Mouse (Mus musculus) c-Kit-negative CD71-positive TER-119-positive erythroid progenitor cells, embryonic 14.5 days (primary cell): ENCODE measurements around the gene Ccdc30.

Experiments used
- DNase-seq: peaks from one replicate; pipeline ENCODE4 v3.0.0-alpha.2; 2013; ENCODE audit warnings: low read depth, low spot score

Ccdc30 gene

DNA sequence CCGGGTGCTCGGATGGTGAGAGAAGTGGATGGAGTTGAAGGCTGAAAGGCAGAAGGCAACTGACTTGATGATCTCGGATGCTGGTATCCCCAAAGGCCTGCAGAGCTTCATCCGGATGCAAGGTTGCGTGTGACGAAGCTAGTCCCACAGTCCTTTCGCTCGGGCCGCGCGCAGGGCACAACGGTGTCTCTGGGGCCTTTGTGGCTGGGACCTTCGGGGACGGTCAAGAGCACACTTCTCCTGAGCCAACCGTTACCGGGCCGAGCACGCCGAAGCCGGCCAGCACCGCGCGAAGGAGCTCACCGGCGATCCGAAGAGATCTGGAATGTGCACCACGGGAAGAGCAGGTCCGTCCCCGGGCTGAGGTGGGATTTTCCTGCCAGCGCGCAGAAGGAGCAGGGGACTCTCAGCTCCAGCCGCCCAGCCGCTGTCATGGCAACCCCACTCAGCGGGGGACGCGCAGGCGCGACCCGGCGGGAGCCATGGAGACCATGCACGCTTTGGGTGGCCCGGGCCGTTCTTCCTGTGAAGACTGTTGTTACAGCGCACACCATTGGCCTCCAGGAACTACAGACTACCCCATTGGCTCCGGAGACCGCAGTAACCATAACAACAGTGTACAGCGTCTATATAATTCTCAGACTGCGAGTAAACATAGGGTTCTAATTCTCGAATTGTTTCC lies at the start of gene Ccdc30:
TSS of gene Ccdc30 (minus strand) at position 450 of the 682 bp plus-strand sequence.
- DNase-seq: no peak

DNA sequence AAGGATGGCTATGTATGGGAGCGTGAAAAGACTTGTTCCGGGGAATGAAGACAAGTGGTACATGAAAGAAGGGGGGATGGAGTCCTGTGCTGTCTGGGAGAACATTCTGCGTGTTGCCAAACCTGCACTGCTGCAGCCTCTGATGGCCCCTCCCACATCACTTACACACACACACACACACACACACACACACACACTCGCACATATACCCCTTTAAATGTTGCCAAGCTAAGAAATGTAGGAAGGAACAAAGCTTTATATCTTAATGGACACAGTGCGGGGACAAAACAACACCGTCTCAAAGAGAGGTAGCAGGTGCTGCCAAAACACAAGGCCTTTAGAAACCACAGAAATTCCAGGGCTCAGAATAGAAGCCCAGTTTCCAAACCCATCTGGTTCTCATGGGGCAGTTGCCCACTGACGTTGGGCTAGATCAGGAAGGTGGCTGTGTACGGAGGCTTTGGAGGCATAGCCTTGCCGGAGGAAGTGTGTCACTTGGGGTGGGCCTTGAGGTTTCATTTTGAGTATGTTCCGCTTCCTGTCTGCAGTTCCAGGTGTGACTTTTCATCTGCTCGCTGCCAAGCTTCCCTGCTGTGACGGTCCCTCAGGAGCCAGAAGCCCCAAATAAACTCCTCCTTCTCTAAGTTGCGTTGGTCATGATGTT lies 48.6 kb upstream of the Ccdc30 start:
- DNase-seq: no peak

DNA sequence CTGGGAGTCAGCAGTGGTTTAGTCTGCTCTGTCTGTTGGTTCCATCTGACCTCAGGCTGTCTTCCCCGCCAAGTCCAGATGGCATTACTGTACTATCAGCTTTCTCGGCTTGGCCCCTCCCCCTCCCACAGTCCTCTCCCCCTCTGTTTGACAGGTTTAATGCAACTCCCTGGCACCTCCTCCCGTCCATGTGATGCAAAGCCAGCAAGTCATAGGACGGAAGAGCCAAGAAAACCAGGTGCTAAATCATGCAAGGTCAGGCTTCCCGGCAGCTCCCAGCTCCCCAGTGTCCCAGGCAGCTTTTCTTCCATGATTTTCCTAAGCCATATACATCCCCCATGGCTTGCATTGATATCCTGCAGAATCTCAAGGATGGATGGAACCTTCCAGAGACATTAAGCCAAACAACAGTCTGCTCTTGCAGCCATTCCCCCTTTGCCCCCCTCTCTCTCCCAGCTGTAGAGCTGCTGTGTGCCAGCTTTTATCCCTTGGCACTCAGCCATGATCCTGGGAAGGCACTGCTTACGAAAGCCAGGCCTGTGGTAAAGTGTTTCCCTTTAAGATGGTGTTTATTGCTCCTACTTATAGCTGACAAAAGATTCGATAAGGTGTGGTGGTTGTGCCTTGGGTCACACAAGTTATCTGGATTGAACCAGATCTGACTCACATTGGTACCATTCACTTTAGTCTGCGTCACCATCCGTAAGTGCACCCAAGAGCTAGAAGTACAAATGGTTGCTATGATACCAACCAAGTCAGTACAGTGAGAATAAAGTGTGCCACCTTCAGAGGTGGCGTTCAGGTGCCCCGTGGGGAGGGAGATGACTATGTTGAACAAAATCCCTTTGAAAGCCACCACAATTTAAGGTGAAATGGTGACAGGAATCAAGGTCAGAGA lies 47.8 kb upstream of the Ccdc30 start:
- DNase-seq: no peak

DNA sequence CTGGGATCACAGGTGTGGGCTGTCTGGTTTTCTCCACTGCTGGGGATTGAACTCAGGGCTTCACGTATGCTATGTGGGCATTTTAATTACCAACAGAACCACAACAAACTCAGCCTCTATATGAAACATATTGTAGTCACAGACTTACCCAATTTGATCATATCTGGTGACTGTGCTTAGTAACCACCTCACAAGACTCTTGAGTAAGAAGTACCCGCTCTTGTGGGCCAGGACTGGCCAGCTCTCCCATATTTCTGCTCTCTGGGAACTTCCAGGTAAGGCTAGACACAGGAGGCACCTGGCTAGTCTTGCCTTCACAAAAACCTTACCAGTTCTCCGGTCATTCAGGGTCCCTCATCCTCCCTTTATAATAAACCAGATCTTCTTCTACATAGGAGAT lies 47.1 kb upstream of the Ccdc30 start:
- DNase-seq: no peak

DNA sequence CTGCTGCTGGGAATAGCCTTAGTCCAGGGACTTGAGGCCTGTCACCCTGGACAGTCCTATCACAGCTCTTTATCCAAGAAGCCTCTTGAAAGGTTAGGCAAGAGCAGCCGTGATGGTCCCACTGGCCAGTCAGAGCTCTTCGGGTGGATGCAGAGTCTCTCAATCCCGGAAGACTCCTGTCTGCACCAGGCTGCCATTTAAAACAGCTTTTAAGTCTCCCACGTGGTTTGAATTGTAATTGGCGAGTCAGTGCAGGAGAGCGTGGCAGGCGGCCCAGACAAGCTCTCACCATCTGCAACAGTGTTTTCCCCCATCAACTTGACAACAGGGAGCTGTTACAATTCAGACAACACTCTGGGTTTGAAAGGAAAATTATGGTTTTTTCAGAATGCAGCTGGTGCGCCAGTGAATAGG lies 45.4 kb upstream of the Ccdc30 start:
- no peak for DNase-seq

DNA sequence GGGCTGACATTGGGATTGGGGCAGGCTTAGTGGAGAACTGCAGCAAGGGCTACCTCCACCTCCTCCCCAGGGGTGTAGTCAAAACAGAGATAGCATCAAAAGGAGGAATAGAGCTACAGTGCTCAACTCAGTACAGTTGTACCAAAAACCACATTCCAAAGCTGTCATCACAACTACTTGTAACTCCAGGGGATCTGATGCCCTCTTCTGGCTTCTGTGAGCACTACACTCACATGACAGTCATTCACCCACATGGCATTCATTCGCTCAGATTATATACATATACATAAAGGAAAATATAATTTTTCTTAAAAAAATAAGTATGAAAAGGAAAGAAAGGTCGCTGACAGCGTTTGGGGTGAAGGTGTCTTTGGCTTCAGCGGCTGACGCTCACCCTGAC lies 45.0 kb upstream of the Ccdc30 start:
- DNase-seq: no peak

DNA sequence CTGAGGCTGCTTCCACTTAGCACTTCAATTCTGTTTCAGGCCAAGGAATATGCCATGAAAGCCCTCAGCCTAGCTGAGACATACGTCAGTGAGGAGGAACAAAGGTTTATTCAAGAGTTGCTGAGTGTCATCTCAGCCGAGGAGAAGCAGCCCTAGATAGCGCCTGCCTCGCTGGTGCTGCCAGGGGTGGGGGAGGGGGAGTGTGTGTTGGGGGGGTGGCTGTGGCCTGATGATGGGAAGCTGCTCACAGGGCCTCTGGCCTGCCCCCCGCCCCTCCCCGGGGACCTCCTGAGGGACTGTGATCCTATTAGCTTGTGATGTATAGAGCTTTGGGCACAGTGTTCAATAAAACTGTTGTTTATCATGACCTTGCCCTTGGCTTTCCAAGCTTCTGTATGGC lies 38.2 kb upstream of the Ccdc30 start:
- DNase-seq: no peak

DNA sequence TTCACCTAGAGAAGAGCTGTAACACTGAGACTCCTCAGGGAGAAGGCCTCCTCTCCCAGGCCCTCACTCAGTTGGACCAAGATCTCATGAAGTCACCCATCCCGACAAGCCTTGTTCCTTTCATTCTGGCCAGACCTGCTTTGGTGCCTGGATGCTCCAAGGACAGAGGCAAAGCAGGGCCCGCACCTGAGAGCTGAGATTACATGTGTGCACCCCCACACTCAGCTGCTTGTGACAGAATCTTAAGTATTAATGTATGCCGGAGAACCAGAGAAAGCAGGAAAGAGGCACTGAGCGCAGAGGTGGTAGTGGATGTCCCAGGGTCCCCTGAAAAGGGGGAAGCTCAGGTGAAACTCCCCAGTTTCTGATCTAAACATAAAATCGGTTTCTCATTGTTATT lies 37.8 kb upstream of the Ccdc30 start:
- DNase-seq: no peak

DNA sequence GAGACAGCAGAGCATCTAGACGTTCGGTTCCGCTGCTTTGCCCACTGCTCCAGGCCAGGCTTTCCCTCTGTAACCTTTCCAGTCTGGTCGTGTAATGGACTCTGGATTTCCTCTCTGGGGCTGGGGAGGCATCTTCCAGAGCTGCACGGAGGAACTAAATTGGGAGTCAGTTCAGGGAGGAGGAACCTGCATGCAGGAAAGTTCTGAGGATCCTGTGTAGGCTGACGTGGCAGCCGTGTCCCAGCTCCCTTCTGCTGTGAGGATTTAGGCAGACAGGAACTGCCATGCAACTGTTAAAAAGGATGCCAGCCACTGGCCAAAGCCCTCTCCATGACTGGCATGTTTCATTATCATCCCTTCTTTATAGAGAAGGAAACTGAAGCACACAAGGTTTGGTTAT lies 35.1 kb upstream of the Ccdc30 start:
- DNase-seq: no peak

DNA sequence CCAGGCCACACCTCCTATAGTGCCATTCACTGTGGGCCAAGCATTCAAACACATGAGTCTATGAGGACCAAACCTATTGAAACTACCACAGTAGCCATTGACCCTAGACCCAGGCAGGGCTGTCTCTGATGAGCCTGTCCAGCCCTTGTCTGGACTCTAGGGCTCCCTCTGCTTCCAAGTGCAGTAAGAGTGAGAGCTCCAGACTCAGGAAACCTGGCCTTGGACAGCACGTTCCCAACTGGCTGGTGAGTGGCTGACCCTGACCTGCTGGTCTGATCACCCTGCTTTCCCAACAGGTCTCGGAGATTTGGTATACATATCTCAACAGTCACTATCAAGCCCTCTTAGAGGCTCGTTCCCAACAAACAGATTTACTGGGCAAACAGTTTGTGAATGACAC lies 32.5 kb upstream of the Ccdc30 start:
- DNase-seq: no peak

DNA sequence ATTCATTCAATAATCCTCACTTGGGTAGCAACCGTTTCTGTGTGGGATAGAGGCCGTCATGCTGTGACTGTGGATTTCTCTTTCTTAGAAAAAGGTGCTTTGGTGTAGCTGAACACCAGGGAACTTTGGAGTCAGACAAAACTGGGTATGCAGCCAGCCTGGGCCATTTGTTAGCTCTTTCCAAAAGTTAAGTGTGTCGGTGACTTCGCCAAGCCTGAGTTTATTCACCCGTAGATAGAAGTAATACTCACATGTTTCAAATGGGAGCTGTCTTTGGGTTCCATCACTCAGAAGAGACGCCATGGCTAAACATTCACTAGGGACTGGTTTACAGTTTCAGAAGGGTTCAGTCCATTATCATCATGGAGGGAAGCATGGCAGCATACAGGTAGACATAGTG lies 31.9 kb upstream of the Ccdc30 start:
- DNase-seq: no peak

DNA sequence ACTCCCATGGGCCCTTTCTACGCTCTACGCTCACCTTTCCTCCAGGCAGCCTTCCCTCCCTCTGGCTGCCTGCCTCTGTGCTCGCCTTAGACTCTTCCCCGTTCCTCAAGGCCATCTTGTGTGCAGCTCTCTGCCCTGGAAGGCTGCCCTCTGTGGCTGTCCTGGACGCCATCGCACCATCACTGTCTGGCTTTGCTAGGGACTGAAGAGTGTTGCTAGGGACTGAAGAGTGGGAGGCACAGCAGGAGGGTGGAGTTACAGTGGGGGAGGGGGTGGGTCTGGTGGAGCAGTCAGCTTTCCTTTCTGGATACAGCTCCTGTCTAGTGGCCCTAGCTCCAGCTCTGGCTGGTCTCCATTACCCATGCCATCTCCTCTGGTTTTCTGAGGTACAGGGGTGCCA lies 27.2 kb upstream of the Ccdc30 start:
- no peak for DNase-seq

DNA sequence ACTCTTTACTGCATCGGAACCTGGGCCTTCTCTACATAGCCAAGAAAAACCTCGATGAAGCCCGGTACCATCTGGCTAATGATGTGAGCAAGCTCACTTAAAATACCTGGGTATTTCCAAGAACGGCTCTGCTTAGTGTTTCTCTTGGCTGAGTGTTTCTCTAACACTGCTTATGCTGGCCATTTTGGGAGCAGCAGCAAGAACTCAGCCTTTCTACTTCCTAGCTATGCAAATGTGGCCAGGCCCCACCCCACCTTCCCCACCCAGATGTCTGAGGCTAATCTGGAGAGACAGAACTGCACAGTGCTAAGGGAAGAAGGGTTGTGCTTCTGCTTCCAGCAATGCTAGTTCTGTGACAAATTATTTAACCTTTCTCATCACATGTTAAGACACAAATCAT lies 26.5 kb upstream of the Ccdc30 start:
- DNase-seq: no peak

DNA sequence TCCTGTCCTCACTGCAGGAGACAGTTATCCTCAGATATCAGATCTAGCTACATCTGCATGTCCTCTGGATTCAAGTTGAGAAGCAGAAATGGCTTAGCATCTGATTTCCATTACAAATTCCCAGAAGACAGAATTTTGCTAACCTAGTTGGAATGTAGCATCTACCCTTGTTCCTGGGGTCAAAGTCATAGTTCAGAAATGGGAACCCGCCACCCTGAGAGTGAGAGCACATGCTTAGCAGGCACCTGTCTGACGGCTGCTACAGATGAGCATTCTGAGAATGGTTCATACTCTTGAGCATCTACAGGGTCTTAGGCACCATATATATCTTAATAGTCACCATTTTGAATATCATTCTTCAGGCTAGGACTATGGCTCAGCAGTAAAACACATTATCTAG lies 22.6 kb upstream of the Ccdc30 start:
- no peak for DNase-seq

DNA sequence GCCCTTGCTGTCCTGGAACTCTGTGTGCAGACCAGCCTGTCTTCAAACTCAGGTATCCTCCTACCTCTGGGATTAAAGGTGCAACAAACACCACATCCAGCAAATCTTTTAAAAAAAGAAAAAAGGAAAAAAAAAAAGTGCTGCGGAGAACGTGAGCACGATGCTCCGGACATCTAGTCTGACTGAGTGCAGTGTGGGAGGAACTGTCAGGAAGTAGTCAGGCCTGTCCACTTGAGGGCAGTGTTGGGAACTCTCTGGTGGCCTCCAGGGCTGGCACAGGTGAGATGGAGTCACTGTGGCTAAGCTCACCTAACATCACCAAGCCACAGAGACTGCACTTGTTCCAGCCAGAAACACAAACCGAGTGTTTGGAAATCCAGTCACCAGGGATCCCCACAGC lies 15.4 kb upstream of the Ccdc30 start:
- no peak for DNase-seq

DNA sequence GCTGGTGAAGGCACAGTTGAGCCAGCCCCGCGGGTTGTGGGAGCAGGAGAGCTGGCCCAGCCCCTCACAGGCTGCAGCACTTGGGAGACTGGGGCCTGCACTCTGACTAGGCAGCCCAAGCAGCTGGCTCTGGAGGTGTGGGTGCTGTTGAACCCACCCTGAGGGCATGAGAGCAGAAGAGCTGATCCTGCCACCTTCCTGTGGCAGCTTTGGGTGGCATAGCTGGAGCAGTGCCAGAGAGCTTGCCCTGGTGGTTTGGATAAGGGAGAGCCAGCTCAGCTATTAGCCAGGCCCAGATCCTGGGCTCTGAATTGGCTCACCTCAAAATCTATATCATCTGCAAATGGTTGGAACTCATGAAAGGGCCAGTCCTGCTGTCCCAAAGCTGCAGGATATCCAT lies 12.4 kb upstream of the Ccdc30 start:
- no peak for DNase-seq

DNA sequence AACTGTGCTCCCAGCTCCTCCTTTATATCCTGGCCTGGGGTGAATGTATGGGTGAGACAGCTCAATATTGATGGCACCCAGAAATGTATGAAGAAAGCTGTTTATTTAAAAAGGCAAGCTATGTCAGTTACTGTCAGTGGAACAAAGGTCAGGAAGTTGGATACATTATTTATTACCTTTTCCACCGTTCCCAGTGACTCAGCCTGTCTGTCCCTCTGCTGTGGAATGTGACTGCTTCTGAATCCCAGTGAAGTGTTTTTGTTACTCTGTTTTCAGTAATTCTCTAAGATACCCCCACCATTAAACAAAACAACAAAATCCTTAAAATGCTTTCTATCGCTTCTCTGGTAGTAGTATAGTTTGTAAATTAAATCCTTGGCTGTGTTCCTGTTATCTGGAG lies 10.3 kb upstream of the Ccdc30 start:
- no peak for DNase-seq

DNA sequence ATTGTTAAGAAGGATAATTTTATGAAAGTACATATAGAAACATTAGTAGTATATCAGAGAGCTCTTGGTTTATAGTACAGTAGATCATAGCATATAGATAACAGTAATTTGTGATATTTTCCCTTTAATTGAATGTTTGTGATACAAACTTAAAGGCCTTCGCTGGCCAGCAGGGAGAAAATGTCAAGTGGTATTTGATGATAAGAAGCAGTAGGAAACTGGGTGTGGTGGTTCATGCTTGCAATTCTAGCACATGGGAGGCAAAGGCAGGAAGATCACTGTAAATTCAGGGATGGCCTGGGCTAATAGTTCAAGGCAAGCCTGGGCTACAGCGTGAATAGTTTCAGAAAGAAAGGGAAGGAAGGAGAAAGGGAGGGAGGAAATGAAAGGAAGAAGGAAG lies 9.8 kb upstream of the Ccdc30 start:
- peak; percentile 38 for DNase-seq

DNA sequence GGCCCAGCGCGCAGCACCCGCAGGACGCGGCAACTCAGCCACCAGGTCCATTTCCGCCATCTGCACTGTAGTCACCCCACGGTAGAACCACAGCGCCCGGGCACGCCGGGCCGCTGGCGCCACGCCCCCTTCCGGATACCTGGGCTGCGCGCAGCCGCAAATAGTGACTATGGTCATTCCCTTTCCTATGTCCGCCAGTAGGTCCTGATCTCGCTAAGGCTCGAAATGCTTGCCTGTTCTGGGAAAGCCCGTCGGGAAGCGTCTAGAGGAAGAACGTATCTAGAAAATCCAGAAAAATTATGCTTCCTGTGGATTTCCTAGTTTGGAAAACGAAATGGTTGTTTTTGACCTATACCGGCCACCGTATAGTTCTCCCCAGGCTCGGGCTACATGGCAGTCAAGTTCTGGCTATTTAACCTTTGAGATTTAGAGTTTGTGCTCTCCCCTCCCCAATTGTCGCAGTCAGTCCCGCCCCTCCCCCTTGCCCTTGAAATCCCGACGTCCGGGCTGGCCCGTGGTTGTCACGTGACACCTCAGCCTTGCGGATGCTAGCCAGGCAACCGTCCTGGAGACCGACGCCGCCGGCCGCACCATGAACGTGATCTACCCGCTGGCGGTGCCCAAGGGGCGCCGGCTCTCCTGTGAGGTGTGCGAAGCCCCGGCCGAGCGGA lies 7.1 kb upstream of the Ccdc30 start, which contains the start of the genes Ppcs and Zmynd12:
TSS of gene Ppcs (minus strand) at position 127 of the 671 bp plus-strand sequence.
TSS of gene Zmynd12 (plus strand) at position 521 of the 671 bp plus-strand sequence.
- DNase-seq: peak; percentile 77

DNA sequence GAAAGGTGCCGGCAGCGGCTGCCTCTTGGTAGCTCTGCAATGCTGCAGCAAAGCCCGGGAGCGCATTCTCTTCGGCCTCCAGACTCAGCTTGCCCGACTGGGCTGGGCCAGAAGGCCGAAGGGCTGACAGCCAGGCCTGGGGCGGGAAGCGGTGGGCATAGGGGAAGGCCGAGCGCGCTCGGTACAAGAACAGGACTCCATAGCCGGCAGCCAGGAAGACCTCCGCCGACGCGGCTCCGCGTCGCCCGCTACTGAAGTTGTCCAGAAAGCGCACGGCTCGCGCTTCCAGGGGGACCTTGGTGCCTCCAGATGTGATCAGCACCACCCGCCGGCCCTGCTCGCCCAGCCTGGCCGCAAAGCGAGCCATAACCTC lies 6.6 kb upstream of the Ccdc30 start:
- DNase-seq: no peak

DNA sequence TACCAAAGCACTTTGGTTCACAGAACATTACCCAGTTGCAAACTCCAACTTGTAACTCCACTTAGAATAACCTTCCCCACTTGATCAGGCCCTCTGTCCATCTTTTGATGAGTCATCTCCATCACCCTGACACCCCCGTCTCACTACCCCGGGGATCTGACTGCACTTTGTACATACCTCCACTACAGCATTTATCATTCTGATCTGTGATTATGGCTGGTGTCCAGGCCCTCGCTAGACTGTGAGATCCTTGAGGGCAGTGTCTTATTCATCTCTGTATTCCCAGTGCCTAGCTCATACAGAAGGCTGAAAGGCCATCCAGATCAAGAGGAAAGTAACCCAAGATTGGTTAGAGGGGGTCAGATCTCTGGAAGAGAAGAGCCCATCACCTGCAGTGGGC lies 5.9 kb upstream of the Ccdc30 start:
- no peak for DNase-seq

DNA sequence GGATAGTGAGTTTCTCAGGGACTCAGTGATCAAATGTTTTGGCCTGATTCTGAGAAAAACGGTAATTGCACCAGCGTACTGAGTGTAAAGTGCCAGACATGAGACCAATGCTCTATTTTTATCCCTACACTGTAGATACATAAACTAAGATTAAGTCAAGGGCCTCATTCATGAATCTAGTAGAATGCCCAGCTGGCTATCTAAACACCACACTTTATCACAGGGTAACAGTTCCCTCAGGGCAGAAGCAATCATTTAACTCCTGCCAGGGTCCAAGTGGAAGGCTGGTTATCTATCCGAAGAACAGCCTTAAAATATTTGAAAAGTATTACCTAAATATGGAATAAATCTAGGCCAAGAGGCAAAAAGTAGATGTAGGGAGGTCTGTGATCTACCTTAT lies 2.6 kb upstream of the Ccdc30 start:
- no peak for DNase-seq
